Mouse (Mus musculus): Measurements from ENCODE around the gene Pts. TPM values are rescaled to one million over a fixed set of nuclear protein-coding genes. Genes with fewer than 3 reads are reported as not detected.
A peak's percentile ranks its signal among the peaks of the same experiment; 100 is the strongest.

Gene Pts
- 82.4 and 93.7 TPM in 2 replicates for polyA plus RNA-seq (2016; fragmentation: Nextera tagmentation; extraction: Ambion mirVana)

DNA sequence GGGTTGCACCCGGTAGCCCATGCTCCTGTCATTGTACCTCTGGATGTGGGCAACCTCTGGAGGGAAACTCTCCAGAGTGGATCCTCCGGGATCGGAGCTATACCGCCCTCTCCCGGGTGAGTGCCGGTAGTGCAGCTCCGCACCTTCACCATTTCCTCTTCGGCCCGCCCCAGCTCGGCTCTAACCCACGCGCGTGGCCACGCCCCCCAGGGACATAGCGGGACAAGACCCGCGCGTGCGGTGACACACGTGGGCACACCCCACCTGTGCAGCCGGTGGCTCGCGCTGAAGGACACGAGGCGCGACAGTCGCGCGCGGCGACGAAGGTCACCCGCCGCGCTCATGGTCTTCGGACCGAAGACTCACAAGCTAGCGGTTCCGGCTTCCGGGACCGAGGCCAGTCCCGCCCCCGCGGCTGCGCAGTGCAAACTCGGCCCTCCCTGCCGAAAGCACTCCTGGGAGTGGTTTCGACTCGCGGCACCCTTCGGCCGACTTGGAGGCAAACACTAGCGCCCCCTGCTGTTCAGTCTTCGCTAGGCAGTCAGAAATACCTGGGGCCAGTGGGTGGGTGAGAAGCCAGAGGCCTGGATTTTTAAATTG is at the start of gene Pts:
Pts (minus strand) TSS at position 432 of the 600 bp plus-strand sequence.
- H3K9me3 ChIP-seq = no peaks in the 10 kb centered on the region
- peaks cover 17% of the 10 kb centered on the region for H3K4me1 ChIP-seq (replicated peaks)
- peak within 1 kb of the TSS; percentile 82 for H3K4me3 ChIP-seq
- WGBS = under 1% methylated on average over 54 of the region's 54 CpGs
- DNase-seq (ENCODE audit: low spot score) = peak; percentile 98
- H3K36me3 ChIP-seq = peaks cover 11% of the 10 kb centered on the region
- H3K27ac ChIP-seq = peak within 1 kb of the TSS; percentile 92
- H3K27me3 ChIP-seq (ENCODE audit: insufficient read depth, poor library complexity, severe bottlenecking) = no peaks in the 10 kb centered on the region

DNA sequence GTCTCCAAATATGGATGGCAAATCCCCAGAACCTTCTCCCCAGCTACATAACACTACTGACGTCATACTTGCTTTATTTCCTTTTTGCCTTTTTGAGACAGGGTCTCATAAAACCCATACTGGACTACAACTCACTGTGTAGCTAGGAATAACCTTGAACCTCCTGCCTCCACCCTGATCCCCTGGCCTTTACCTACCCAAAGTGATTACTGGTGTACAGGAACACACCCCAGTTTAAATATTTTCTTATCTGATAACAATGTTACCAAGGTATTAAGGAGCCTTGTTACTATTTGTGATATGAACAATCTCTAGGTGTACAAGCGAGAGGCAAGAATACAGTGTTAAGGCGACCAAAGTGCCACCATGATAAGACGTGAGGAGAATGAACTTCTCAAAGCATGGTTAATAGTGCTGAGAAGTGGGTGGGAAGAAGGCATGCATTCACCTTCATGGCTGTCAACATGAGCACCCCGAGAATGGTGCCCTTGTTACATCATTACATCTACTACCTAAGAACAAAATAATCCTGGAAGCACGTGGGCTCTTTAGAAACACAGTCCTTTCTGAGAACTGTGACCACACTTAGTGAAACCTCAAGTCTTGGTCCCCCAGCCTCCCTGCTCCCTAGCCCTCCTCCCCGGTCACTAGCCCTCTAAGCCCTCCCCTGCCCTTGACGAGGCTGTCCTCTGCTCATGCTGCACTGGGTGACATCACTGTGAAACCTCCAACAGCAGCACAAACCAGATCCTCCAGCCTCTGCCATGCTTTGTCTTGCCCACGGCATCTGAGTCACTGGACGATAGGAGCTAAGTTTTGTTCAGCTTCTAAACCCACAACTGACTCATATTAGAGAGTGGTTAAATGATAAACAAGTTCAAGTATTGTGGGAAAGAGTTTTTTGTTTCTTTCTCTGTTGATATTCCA is 41.3 kb upstream of the Pts start:
- H3K4me3 ChIP-seq = no peak overlapping the region
- WGBS = 81% methylated on average over 10 of the region's 10 CpGs

DNA sequence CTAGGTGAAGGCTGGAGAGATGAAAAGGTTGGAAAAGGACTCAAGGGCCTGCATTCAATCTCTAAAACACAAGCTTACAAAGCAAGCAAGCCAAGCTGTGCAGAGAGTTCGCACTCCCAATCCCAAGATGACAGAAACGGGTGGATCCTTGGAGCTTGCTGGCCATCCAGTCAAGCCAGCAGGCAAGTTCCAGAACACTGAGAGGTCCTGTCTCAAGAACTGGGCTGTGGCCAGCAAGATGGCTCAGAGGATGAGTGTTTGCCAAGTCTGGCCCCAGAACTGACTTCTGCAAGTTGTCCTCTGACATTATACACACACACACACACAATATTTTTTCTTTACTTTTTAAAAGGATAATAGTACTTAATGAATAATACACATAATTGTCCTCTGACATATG is 39.4 kb upstream of the Pts start:
- Histone ChIP-seq H3K4me3 (no peak overlapping the region), H3K27ac (no peak overlapping the region), H3K4me1 (replicated peaks) (no peaks in the 10 kb centered on the region), H3K9me3 (no peaks in the 10 kb centered on the region), H3K36me3 (no peaks in the 10 kb centered on the region), H3K27me3 (ENCODE audit: insufficient read depth, poor library complexity, severe bottlenecking) (no peaks in the 10 kb centered on the region)
- no peak for DNase-seq (ENCODE audit: low spot score)
- 93% methylated on average over 2 of the region's 2 CpGs for WGBS

More for the DNA sequence above, 41.3 kb upstream of the Pts start:
- no peaks in the 10 kb centered on the region for H3K36me3 ChIP-seq
- DNase-seq (ENCODE audit: low spot score) = no peak
- no peaks in the 10 kb centered on the region for H3K4me1 ChIP-seq (replicated peaks)
- no peaks in the 10 kb centered on the region for H3K27me3 ChIP-seq (ENCODE audit: insufficient read depth, poor library complexity, severe bottlenecking)
- no peak overlapping the region for H3K27ac ChIP-seq
- no peaks in the 10 kb centered on the region for H3K9me3 ChIP-seq

DNA sequence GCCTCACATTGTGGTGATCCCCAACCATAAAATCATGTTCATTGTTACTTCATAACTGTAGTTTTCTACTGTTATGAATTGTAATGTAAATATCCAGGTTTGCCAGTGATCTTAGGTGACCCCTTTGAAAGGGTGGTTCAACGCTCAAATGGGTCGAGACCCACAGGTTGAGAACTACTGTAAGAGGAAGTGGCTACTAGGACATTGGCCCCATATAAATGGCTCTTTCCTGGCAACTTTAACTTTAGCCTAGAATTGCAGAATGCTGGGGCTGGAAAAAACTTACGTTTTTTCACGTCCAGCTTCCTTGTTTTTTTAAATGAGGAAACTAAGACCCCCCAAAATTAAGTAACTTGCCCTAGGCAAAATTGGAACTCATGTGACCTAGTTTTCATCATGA is 38.8 kb upstream of the Pts start:
- no peaks in the 10 kb centered on the region for H3K9me3 ChIP-seq
- H3K27ac ChIP-seq = no peak overlapping the region
- H3K4me3 ChIP-seq = no peak overlapping the region
- 91% methylated on average over 4 of the region's 4 CpGs for WGBS
- no peaks in the 10 kb centered on the region for H3K4me1 ChIP-seq (replicated peaks)
- H3K27me3 ChIP-seq (ENCODE audit: insufficient read depth, poor library complexity, severe bottlenecking) = no peaks in the 10 kb centered on the region
- H3K36me3 ChIP-seq = no peaks in the 10 kb centered on the region
- DNase-seq (ENCODE audit: low spot score) = no peak

DNA sequence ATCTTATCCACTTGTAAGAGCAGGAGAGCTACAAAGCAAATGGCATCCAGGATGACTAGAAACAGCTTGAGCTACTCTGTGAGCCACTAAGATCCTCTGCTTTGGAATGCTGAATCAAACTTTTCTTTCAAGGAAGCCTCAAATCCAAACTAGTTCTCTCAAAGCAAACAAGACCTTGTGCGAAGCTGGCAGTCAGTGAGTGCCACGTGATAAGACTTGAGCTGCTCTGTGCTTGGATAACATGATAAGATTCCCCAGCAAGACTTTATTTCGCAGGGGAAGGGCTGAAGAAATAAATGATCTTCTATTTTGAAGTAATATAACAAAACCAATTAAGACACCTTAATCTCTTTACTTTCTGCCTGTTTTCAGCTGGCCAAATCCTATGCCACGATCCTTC is 37.4 kb upstream of the Pts start:
- 84% methylated on average over 4 of the region's 4 CpGs for WGBS
- H3K27me3 ChIP-seq (ENCODE audit: insufficient read depth, poor library complexity, severe bottlenecking) = no peaks in the 10 kb centered on the region
- DNase-seq (ENCODE audit: low spot score) = no peak
- no peak overlapping the region for H3K4me3 ChIP-seq
- no peaks in the 10 kb centered on the region for H3K36me3 ChIP-seq
- H3K9me3 ChIP-seq = no peaks in the 10 kb centered on the region
- no peak overlapping the region for H3K27ac ChIP-seq
- no peaks in the 10 kb centered on the region for H3K4me1 ChIP-seq (replicated peaks)

DNA sequence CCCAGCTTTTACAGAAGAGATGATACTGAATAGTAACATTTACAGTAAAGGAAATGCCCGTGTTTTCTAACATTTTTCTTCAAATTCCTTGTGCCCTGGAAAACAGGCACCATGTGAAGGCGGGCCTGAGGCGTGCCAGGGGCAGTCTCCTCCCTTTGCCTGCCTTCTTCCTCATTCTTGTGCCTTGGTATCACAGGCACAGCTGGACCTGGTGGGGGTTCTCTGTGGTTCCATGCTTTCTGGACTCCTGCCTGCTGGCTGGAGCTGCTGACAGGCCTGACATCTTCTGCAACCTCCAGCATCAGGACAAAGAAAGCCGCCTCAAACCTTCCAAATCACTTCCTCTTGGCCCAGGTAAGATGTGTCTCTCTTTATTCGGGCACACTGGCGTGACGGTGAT is 36.6 kb upstream of the Pts start:
- no peak overlapping the region for H3K4me3 ChIP-seq
- WGBS = 79% methylated on average over 7 of the region's 7 CpGs
- no peaks in the 10 kb centered on the region for H3K27me3 ChIP-seq (ENCODE audit: insufficient read depth, poor library complexity, severe bottlenecking)
- no peak for DNase-seq (ENCODE audit: low spot score)
- no peak overlapping the region for H3K27ac ChIP-seq
- no peaks in the 10 kb centered on the region for H3K36me3 ChIP-seq
- H3K9me3 ChIP-seq = no peaks in the 10 kb centered on the region
- no peaks in the 10 kb centered on the region for H3K4me1 ChIP-seq (replicated peaks)

DNA sequence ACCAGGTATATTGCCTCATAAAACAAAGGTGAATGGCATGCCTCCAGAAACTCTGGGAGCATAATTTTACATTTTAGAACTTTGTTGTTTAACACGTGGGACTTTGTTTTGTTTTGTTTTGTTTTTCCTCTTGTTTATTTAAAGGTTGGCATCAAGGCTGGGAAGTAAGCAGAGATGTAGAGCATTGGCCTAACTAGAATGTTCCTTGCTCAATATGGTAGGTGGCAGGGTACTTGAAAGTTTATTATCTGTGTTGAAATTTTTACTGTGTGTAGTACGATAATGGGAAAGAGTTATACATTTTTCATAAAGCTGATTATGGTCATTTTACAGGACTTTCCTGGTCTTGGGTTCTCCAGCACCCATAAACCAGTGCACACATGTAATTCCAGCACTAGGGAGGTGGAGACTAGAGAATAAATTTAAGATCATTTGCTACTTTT is 33.4 kb upstream of the Pts start:
- H3K36me3 ChIP-seq = no peaks in the 10 kb centered on the region
- WGBS = 90% methylated on average over 2 of the region's 2 CpGs
- H3K27ac ChIP-seq = no peak overlapping the region
- no peaks in the 10 kb centered on the region for H3K9me3 ChIP-seq
- no peaks in the 10 kb centered on the region for H3K27me3 ChIP-seq (ENCODE audit: insufficient read depth, poor library complexity, severe bottlenecking)
- H3K4me1 ChIP-seq (replicated peaks) = no peaks in the 10 kb centered on the region
- DNase-seq (ENCODE audit: low spot score) = no peak
- H3K4me3 ChIP-seq = no peak overlapping the region

DNA sequence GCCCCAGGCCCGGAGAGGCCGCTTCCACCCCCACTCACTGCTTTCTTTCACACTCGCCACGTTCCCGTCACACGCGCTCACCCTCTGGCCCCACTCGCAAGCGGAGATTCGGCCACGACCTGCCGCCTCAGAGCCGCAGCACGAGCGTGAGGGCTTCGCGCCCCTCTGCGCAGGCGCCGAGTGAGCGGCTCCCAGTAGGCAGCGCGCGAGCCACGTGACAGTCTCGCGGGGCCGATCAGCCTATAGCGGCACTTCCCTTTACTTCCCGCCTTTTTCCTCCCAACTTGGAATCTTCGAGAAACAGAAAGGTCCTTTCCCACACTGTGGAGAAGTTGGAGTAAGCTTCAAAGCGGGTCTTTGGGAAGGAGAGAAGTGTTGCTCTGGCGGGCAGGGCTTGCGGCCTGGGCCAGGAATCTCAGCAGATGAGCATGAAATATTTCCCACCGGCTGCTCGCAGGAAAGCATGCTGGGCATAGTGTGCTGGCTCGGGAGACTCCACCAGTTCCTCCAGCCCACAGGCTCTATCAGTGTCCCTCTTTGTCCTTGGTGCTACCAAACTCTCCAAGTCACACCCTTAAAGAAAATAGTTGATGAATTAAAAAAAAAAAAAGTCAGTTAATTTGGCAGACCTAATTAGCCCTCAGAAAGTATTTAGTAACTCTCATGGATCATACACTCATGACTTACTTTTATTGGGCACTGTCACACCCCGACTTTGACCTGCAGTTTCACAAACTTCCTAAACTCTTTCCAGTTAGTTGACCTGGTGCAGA is 32.8 kb upstream of the Pts start, which contains the start of gene Tex12:
Tex12 (minus strand) TSS at position 181 of the 773 bp plus-strand sequence.
- Histone ChIP-seq H3K4me3 (no peak within 1 kb of the TSS), H3K36me3 (no peaks in the 10 kb centered on the region), H3K4me1 (replicated peaks) (no peaks in the 10 kb centered on the region), H3K9me3 (no peaks in the 10 kb centered on the region), H3K27ac (no peak within 1 kb of the TSS), H3K27me3 (ENCODE audit: insufficient read depth, poor library complexity, severe bottlenecking) (no peaks in the 10 kb centered on the region)
- WGBS = 85% methylated on average over 38 of the region's 38 CpGs
- no peak for DNase-seq (ENCODE audit: low spot score)

DNA sequence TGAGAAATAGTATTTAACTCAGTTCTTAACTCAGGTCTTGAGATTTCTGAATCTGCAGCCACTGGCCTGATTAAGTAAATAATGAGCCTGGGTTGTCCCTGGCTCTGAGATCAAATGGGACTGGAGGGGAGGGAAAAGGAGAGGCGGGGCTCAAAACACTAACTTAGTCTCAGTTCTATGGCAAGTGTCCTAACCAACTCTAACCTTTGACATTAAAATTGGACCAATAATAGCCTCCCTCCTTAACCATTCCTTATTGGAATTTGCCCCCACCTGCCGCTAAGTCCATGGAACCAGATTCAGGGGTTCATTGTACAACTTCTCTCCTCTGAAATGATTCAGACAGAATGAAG is 26.5 kb upstream of the Pts start, which contains the start of gene Bco2:
Bco2 (minus strand) TSS at position 88 of the 353 bp plus-strand sequence.
- Histone ChIP-seq H3K4me1 (replicated peaks) (peaks cover 15% of the 10 kb centered on the region), H3K36me3 (no peaks in the 10 kb centered on the region), H3K27me3 (ENCODE audit: insufficient read depth, poor library complexity, severe bottlenecking) (no peaks in the 10 kb centered on the region), H3K27ac (peak within 1 kb of the TSS; percentile 79), H3K9me3 (no peaks in the 10 kb centered on the region), H3K4me3 (peak within 1 kb of the TSS; percentile 41)
- WGBS = 18% methylated on average over 2 of the region's 2 CpGs
- no peak for DNase-seq (ENCODE audit: low spot score)

DNA sequence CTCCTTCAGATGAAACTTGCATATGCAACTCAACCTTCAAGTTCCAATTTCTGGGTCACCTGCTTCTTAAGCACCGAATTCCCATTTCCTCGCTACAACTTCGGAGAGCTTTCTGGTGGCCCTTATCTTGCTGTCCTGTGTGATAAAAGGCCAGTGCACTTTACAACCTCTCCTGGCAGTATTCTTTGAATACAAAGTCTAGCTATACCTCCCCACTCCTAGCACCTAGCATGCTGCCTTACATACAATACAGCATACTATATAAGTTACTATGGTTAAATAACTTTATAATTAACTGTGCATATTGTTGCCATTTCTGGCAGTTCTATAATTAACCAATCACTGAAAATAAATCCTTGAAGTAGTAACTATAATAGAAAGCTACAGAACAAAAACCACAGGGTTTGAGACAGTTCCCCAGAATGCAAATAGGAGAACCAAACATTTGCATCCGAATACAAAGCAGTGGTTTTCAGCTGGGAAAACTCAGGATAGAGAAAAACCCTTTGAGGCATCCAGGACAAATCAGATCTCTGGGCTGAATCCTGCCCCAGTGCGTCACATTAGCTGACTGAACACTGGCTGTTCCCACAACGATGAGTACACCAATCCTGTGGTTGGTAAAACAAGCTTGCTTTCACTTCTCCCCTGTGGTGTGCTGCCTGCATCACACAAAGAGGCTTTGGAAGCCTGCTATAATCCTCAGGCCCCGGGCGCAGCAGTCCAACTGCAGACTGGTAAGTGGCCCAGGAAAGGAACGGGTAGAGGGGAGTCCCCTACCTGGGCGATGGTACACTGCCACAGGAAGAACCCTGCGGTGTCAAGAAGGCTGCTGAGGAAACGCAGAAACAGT is 25.9 kb upstream of the Pts start, which contains the start of gene Il18:
Il18 (plus strand) TSS at position 587 of the 853 bp plus-strand sequence.
- H3K4me3 ChIP-seq = peak within 1 kb of the TSS; percentile 41
- H3K27ac ChIP-seq = peak within 1 kb of the TSS; percentile 79
- WGBS = 26% methylated on average over 12 of the region's 12 CpGs
- peak; percentile 50 for DNase-seq (ENCODE audit: low spot score)
- H3K4me1 ChIP-seq (replicated peaks) = peaks cover 15% of the 10 kb centered on the region
- H3K9me3 ChIP-seq = no peaks in the 10 kb centered on the region
- no peaks in the 10 kb centered on the region for H3K36me3 ChIP-seq
- no peaks in the 10 kb centered on the region for H3K27me3 ChIP-seq (ENCODE audit: insufficient read depth, poor library complexity, severe bottlenecking)

DNA sequence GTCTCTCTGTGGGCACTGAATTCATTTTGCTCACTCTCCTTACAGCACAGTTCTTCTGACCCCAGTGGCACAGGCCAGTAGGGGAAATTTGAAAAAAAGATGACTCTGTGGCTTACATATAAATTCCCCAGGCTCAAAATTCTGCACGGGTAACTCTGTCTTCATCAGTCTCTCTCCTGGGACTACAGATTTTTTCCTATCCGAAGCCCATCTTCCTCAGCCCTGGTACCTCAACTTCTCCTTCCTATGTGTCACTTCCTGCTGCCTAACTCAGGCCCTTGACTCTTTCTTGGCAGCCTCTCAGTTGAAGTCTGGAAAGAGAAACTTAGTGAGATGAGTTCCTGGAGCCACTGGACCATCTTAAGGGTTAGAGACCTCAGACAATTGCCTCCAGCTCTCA is 25.0 kb upstream of the Pts start:
- DNase-seq (ENCODE audit: low spot score) = no peak
- WGBS = 85% methylated on average over 2 of the region's 2 CpGs
- Histone ChIP-seq H3K36me3 (no peaks in the 10 kb centered on the region), H3K27ac (no peak overlapping the region), H3K4me3 (no peak overlapping the region), H3K27me3 (ENCODE audit: insufficient read depth, poor library complexity, severe bottlenecking) (no peaks in the 10 kb centered on the region), H3K4me1 (replicated peaks) (peaks cover 15% of the 10 kb centered on the region), H3K9me3 (no peaks in the 10 kb centered on the region)

DNA sequence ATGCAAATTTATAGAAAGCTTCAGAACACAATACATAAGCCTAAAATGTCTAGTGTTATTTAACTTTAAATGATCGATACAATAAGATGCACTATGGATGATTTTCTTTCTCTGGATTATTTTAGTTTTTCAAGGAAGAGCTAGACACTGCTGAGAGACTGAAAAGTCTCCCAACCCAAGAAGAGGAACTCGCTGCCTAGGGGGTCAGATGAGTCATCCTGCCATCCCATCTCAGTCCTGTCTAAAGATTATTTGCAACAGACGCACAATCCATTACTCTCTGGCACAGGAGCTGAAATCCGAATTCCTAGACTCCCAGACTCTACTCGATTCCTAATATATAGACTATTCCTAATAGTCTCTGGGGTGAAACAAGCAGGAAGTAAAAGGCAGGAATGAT is 23.7 kb upstream of the Pts start:
- peaks cover 15% of the 10 kb centered on the region for H3K4me1 ChIP-seq (replicated peaks)
- DNase-seq (ENCODE audit: low spot score) = no peak
- no peak overlapping the region for H3K4me3 ChIP-seq
- no peak overlapping the region for H3K27ac ChIP-seq
- WGBS = 83% methylated on average over 5 of the region's 5 CpGs
- H3K27me3 ChIP-seq (ENCODE audit: insufficient read depth, poor library complexity, severe bottlenecking) = no peaks in the 10 kb centered on the region
- H3K36me3 ChIP-seq = no peaks in the 10 kb centered on the region
- H3K9me3 ChIP-seq = no peaks in the 10 kb centered on the region
